Mouse (Mus musculus) neural tube, embryonic 12.5 days (tissue): ENCODE data around the gene Vps13a. TPM values are rescaled to one million over a fixed set of nuclear protein-coding genes. Genes with fewer than 3 reads are reported as not detected.
"Not testable (repeated sequence)": the region's sequence is repeated elsewhere in the genome, so short reads cannot be mapped to it uniquely, and the experiment has no call there.

ENCODE experiments used
- ATAC-seq: fragments of 200-750 bp; cut with Nextera tagmentation; 2 replicates; pipeline ENCODE4 v1.8.0; 2017; ENCODE audit warnings: low read depth, mild to moderate bottlenecking, moderate TSS enrichment, moderate library complexity; ENCODE audit not compliant: low FRiP score
- H3K27ac ChIP-seq: fragments of 300-500 bp; sonication (generic); 2 replicates; pipeline ENCODE4 v1.5.1; 2016
- H3K27me3 ChIP-seq: fragments of 300-500 bp; sonication (generic); replicated peaks from 2 replicates; pipeline ENCODE4 v1.6.1; 2016; ENCODE audit warnings: mild to moderate bottlenecking
- H3K36me3 ChIP-seq: fragments of 300-500 bp; sonication (generic); 2 replicates; pipeline ENCODE4 v1.6.1; 2016; ENCODE audit warnings: mild to moderate bottlenecking
- H3K4me1 ChIP-seq: fragments of 300-500 bp; sonication (generic); 2 replicates; pipeline ENCODE4 v1.6.1; 2016
- H3K4me2 ChIP-seq: fragments of 300-500 bp; sonication (generic); replicated peaks from 2 replicates; pipeline ENCODE4 v1.6.1; 2016; ENCODE audit warnings: mild to moderate bottlenecking
- H3K4me3 ChIP-seq: fragments of 300-500 bp; sonication (generic); 2 replicates; pipeline ENCODE4 v1.5.1; 2016
- H3K9ac ChIP-seq: fragments of 300-500 bp; sonication (generic); 2 replicates; pipeline ENCODE4 v1.6.1; 2016; ENCODE audit warnings: mild to moderate bottlenecking
- H3K9me3 ChIP-seq: fragments of 300-500 bp; sonication (generic); 2 replicates; pipeline ENCODE4 v1.6.1; 2016; ENCODE audit warnings: mild to moderate bottlenecking
- WGBS: fragments of 180-500 bp; shearing (Covaris S2); methylation state at CpG from one replicate; pipeline ENCODE4 v1.1.7; 2016; 5-methylcytosine and 5-hydroxymethylcytosine counted together
- polyA plus RNA-seq: library from polyadenylated mRNA; unstranded; fragments of >200 nt; fragmentation: Nextera tagmentation; extraction: Ambion mirVana; gene quantifications from 2 replicates; pipeline ENCODE4 v1.2.1, GENCODE M21; 2016

Vps13a gene
- polyA plus RNA-seq, 1 experiment from 2014 or later: 8.9 TPM

- Histone ChIP-seq H3K27ac (no peak overlapping the region), H3K9ac (no peak overlapping the region), H3K4me1 (no peaks in the 10 kb centered on the region; the same call in 1 of the 2 replicates), H3K4me2 (no peak overlapping the region), H3K36me3 (no peaks in the 10 kb centered on the region), H3K27me3 (peaks cover 6% of the 10 kb centered on the region), H3K4me3 (no peak overlapping the region), H3K9me3 (no peaks in the 10 kb centered on the region)
- 21% methylated on average over 3 of the region's 3 CpGs for WGBS
- no peak for ATAC-seq
These were observed 4.1 kb upstream of the Vps13a start for GRCm38 (mm10) chr19:16784879-16785278.

GRCm38 (mm10) chr19:16781406-16782019 lies 780 bp upstream of the Vps13a start:
- Histone ChIP-seq H3K27me3 (peaks cover 11% of the 10 kb centered on the region), H3K4me2 (peak overlapping the region; percentile 99), H3K9me3 (no peaks in the 10 kb centered on the region), H3K27ac (no peak overlapping the region), H3K4me1 (no peaks in the 10 kb centered on the region; the same call in 1 of the 2 replicates), H3K36me3 (no peaks in the 10 kb centered on the region), H3K9ac (0 out of 2 replicates have a peak overlapping the region, but pooled peaks have one; percentile 13), H3K4me3 (peak overlapping the region; percentile 74)
- WGBS: 15% methylated on average over 10 of the region's 10 CpGs
- peak; percentile 11; the same call in 1 of the 2 replicates for ATAC-seq

- H3K4me3 ChIP-seq: peak overlapping the region; percentile 74
- H3K9me3 ChIP-seq: no peaks in the 10 kb centered on the region
- no peaks in the 10 kb centered on the region; the same call in 1 of the 2 replicates for H3K4me1 ChIP-seq
- H3K4me2 ChIP-seq: peak overlapping the region; percentile 99
- H3K9ac ChIP-seq: peak overlapping the region; percentile 64
- H3K36me3 ChIP-seq: no peaks in the 10 kb centered on the region
- WGBS: under 1% methylated on average over 55 of the region's 55 CpGs
- no peak overlapping the region for H3K27ac ChIP-seq
- ATAC-seq: peak; percentile 63
- H3K27me3 ChIP-seq: peaks cover 11% of the 10 kb centered on the region
These were observed 416 bp downstream of the Vps13a start for GRCm38 (mm10) chr19:16780251-16780783.

GRCm38 (mm10) chr19:16779786-16780185 lies 947 bp downstream of the Vps13a start:
- Histone ChIP-seq H3K27me3 (peaks cover 11% of the 10 kb centered on the region), H3K9ac (peak overlapping the region; percentile 64), H3K4me1 (no peaks in the 10 kb centered on the region; the same call in 1 of the 2 replicates), H3K4me2 (peak overlapping the region; percentile 99), H3K27ac (no peak overlapping the region), H3K9me3 (no peaks in the 10 kb centered on the region), H3K36me3 (no peaks in the 10 kb centered on the region), H3K4me3 (peak overlapping the region; percentile 74)
- no peak for ATAC-seq
- 19% methylated on average over 8 of the region's 8 CpGs for WGBS

- no peak overlapping the region for H3K4me3 ChIP-seq
These were observed 1.5 kb downstream of the Vps13a start for GRCm38 (mm10) chr19:16779281-16779680.

GRCm38 (mm10) chr19:16778578-16778977 lies 2.2 kb downstream of the Vps13a start:
- Histone ChIP-seq H3K9ac (no peak overlapping the region), H3K36me3 (no peaks in the 10 kb centered on the region), H3K4me1 (no peaks in the 10 kb centered on the region; the same call in 1 of the 2 replicates), H3K4me3 (no peak overlapping the region), H3K27me3 (peaks cover 11% of the 10 kb centered on the region), H3K9me3 (no peaks in the 10 kb centered on the region), H3K27ac (no peak overlapping the region), H3K4me2 (no peak overlapping the region)
- no peak for ATAC-seq
- WGBS: 79% methylated on average over 6 of the region's 6 CpGs

More at GRCm38 (mm10) chr19:16779281-16779680, 1.5 kb downstream of the Vps13a start:
- no peak for ATAC-seq
- H3K4me1 ChIP-seq: no peaks in the 10 kb centered on the region; the same call in 1 of the 2 replicates
- no peak overlapping the region for H3K27ac ChIP-seq
- no peaks in the 10 kb centered on the region for H3K9me3 ChIP-seq
- no peak overlapping the region for H3K9ac ChIP-seq
- 70% methylated on average over 5 of the region's 5 CpGs for WGBS
- no peaks in the 10 kb centered on the region for H3K36me3 ChIP-seq
- H3K4me2 ChIP-seq: no peak overlapping the region
- H3K27me3 ChIP-seq: peaks cover 11% of the 10 kb centered on the region

GRCm38 (mm10) chr19:16777901-16778300 lies 2.8 kb downstream of the Vps13a start:
- Histone ChIP-seq H3K36me3 (no peaks in the 10 kb centered on the region), H3K9ac (no peak overlapping the region), H3K4me1 (no peaks in the 10 kb centered on the region; the same call in 1 of the 2 replicates), H3K27me3 (peaks cover 11% of the 10 kb centered on the region), H3K4me2 (no peak overlapping the region), H3K4me3 (no peak overlapping the region), H3K27ac (no peak overlapping the region), H3K9me3 (no peaks in the 10 kb centered on the region)
- WGBS: 87% methylated on average over 3 of the region's 3 CpGs
- no peak for ATAC-seq

GRCm38 (mm10) chr19:16777391-16777790 lies 3.3 kb downstream of the Vps13a start:
- H3K4me1 ChIP-seq, H3K27ac ChIP-seq, H3K9ac ChIP-seq, H3K27me3 ChIP-seq, H3K4me2 ChIP-seq, H3K4me3 ChIP-seq, H3K9me3 ChIP-seq, ATAC-seq, H3K36me3 ChIP-seq: not testable (repeated sequence)

GRCm38 (mm10) chr19:16773237-16774016 lies 7.3 kb downstream of the Vps13a start:
- Histone ChIP-seq H3K9ac (no peak overlapping the region), H3K27ac (no peak overlapping the region), H3K4me3 (no peak overlapping the region), H3K4me1 (no peaks in the 10 kb centered on the region), H3K4me2 (no peak overlapping the region), H3K9me3 (no peaks in the 10 kb centered on the region), H3K36me3 (no peaks in the 10 kb centered on the region), H3K27me3 (0 out of 2 replicates have a peak, but pooled peaks cover under 1% of the 10 kb centered on the region)
- no peak for ATAC-seq
- WGBS: 76% methylated on average over 11 of the region's 11 CpGs

GRCm38 (mm10) chr19:16767407-16767806 lies 13.3 kb downstream of the Vps13a start:
- 87% methylated on average over 2 of the region's 2 CpGs for WGBS
- no peak for ATAC-seq
- Histone ChIP-seq H3K27ac (no peak overlapping the region), H3K36me3 (no peaks in the 10 kb centered on the region), H3K9me3 (no peaks in the 10 kb centered on the region), H3K27me3 (no peaks in the 10 kb centered on the region), H3K4me1 (no peaks in the 10 kb centered on the region), H3K4me2 (no peak overlapping the region), H3K9ac (no peak overlapping the region), H3K4me3 (no peak overlapping the region)

- H3K9ac ChIP-seq, H3K4me1 ChIP-seq, H3K27me3 ChIP-seq, H3K27ac ChIP-seq, H3K9me3 ChIP-seq, H3K36me3 ChIP-seq, ATAC-seq, H3K4me2 ChIP-seq, H3K4me3 ChIP-seq: not testable (repeated sequence)
- WGBS: 93% methylated on average over 9 of the region's 9 CpGs
These were observed 23.3 kb downstream of the Vps13a start for GRCm38 (mm10) chr19:16757439-16757838.

- H3K9ac ChIP-seq: no peak overlapping the region
- H3K4me3 ChIP-seq: no peak overlapping the region
- no peaks in the 10 kb centered on the region for H3K27me3 ChIP-seq
- no peaks in the 10 kb centered on the region for H3K9me3 ChIP-seq
- no peaks in the 10 kb centered on the region for H3K4me1 ChIP-seq
- no peak for ATAC-seq
- H3K36me3 ChIP-seq: no peaks in the 10 kb centered on the region
- no peak overlapping the region for H3K27ac ChIP-seq
- H3K4me2 ChIP-seq: no peak overlapping the region
These were observed 24.9 kb downstream of the Vps13a start for GRCm38 (mm10) chr19:16755854-16756253.
